Mouse (Mus musculus) gastrocnemius, adult 18-20 months (tissue): ENCODE measurements around the gene Colq. TPM values are rescaled to one million over a fixed set of nuclear protein-coding genes. Genes with fewer than 3 reads are reported as not detected.
A peak's percentile ranks its signal among the peaks of the same experiment; 100 is the strongest.

Experiments used
- DNase-seq: peaks from one replicate; pipeline ENCODE4 v3.0.0; 2021; ENCODE audit warnings: low spot score
- total RNA-seq, 2 experiments: library from RNA; stranded (reverse); gene quantifications; 2 replicates each; pipeline ENCODE4 v1.2.3; 2021

Colq gene
- total RNA-seq, 2 experiments from 2014 or later, result 6.4 to 7.2 TPM

DNA sequence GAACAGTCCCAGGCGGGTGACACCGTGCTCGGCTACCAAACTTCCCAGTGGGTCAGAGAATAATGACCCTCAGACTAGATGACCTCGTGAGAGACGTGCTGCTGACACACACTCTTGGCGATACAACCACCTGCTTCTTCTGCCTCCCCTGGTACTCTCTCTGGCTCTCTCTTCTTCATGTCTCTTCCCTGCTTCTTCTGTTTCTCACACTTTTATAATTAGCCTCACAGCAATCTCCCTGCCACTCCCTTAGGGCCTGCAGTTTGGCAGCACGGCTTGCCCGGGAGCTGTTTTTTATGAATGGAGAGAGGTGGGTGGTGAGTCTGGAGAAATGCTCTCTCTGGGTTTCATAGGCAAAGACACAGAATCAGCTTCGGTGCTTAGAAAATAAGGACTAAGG, 15.3 kb downstream of the Colq start:
- peak; percentile 56 for DNase-seq

DNA sequence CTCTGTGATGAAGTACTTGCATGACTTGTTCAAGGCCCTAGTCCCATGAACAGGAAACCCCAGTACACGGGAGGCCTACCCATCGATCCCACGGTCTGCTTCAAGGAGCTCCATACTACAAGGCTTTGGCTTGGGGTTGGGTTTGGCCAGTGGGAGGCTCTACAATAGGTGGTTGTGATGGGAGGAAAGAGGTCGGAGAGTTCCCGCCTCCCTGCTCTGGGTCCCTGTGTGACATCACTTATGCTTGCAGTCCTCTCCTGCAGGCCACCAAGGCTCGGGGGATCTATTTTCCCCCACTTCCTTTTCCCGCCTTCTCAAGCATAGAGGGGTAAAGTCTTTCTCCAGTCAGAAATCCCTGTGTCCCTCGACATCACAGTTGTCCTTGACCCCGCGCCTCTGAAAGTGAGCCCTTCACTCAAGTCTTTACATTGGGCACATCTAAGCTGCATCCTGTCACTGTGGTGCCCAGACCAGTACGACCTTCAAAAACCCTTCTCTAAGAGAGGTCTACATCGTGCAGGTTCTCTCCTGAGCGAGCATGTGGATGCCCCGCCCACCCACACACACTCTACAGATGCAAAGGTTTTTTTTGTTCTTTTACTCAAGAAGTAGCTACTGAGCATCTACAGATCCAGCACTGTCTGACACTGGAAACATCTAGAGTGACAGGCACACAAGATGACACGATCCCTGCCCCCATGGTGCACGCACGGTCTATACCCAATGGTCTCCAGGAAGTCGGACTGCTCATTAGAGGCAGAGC, 16.1 kb downstream of the Colq start:
- DNase-seq, result no peak

DNA sequence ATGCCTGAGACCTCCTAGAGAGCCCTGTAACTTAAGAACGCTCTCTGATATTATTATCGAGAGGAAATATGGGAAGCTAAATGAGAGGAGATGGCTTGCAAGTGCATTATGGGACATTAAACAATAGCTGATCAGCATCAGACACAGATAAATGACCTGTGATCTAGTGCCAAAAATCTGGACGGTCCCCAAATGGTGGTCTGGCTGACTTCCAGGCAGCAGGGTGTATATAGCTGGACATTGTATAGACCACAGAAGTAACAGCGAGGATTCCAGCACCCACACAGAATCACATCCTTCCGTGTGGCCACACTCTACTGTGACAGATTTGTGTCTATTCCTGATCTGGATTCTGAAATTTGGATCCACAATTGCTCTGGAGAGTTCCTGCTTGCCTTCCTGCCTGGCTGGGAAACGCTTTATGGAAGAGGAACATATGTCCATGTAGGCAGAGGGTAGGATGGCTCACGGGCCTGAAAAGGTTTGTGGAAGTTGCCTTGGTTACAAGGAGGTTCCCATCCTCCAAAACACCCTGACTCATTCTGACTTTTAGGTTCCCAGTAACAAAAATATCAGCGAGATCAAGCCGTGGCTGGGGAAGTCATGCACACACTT, 18.5 kb downstream of the Colq start:
- no peak for DNase-seq

DNA sequence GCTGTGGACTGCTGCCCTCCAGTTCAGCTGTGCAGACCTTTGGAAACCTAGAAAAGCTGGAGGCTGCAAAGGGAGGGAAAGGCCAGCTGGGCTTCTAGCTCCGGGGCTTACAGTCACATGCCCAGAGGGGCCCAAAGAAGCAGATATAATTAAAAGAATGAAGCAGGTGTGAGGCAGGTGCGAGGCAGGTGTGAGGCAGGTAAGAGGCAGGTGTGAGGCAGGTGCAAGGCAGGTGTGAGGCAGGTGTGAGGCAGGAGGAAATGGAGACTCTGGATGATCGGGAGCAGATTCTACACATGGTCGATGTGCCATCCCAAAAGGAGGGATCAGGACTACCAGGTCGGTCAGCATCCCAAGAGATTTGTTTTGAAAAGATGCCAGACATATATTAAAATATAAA, 19.7 kb downstream of the Colq start:
- no peak for DNase-seq

DNA sequence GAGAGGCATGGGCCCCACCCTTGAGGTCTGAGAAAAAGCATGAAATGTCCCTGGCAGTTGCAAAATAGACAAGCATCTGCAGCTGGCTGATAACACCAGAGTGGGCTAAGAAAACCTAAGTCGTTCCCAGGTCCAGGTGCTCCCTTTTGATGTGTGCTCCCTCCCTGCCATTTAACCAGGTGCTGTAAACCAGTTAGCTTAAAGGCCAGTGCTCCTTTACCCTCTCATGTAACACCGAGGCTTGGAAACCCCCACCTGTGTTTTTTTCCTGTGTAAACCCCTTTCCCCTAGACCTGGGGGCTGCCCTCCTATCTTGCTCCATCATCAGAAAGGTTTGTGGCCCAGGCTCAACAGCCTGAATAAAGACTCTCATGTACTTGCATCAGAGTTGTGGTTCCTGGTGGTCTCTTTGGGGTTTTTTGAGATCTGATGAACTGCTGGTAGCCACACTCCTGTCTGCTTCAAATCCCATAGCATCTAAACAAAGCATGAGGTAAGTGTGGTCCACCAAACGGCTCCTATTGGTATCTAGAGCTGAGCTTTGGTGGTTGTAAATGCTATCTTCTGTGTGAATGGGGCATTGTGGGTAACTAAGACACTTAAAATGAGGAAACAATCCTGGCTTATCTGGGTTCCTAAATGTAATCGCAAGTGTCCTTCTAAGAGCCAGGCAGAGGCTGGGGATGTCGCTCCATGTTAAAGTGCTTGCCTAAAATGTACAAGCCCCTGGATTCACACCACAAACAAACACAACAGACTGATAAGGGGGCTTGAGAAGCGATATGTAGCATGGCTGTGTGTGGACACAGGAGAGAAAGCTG, 20.8 kb downstream of the Colq start:
- DNase-seq, result no peak

DNA sequence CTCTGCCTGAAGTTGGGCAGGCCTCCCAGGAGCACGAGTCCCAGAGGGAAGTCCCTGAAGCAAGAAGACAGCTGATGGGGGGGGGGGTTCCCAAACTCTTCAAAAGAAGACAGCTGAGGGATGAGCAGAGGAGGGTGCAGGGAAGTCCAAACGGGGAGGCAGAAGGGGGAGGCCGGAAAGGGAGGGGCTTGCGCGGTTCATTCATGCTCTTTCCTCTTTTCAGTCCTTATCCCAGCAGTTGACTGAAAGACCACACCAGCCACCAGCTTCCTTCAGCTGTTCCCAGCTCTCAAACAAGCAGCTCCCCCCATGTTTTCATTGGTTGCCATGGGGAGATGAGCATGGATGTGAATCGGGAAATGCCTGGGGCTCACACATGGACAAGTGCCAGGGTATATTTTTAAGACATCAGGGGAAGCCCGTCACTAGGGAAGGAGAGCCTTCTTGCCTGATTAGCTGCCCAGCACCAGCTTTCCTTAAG, 22.0 kb downstream of the Colq start:
- DNase-seq, result no peak

DNA sequence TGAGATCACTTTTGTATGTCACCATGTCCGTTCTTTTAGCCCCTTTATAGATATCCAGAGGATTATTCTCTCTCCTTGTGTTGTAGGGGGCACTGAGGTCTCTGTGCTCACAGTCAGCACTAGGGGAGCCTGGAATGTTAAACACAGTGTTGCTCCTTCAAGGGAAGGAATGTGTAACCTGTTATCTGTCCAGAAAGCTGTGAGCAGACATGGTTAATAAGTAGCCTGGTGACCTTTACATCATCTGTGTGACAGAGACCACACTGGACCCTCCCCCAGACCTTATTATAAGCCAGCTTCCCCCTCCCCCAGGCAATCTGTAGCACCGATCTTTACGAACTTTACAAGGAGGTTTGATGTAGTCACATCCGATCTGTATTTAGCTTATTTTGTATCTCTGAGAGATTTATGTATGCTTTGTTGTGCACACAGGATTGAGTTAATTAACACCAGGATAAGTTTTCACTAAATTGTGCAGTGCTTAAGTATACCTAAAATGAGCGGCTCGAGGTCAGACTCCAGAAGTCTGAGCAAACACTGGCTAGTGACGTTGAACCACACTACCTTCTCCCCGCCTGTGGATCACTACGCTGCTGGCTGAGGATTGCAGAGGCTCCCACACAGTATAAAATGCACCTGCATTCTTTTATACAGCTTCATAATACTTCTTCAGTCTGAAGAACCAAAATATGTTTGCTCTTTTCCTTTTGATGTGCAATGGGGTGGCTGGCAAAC, 25.5 kb downstream of the Colq start:
- no peak for DNase-seq

DNA sequence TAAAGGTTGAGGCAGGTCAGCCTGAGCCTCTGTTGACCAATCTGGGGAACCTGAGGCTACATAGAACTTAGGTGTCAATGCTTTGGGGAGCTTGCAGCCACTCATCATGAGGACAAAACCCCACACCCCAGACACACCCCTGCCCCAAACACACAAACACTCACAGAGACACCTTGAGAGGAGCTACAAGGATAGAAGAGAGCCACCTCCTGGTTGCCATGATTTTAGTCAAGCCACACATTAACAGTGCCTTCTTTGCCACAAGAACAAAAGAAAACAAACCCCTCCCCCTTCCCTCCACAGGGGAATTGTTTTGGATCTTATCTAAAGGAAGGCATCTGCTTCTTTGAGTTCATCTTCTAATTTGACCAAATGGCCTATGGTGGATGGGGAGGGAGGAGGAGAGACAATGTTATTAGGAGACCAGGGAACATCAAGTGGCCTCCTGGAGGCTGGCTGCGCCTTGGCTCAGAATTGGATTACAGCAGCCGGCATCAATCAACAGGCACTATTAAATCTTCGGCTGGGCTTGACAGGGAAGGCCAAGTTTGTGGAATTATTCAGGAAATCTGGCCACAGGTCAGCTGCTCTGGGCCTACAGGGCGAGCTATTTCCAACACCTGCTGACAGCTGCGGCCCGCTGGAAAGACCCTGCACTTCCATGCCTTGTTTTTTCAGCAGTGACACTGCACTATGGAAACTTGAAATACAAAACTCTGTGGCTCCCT, 26.5 kb downstream of the Colq start:
- no peak for DNase-seq

DNA sequence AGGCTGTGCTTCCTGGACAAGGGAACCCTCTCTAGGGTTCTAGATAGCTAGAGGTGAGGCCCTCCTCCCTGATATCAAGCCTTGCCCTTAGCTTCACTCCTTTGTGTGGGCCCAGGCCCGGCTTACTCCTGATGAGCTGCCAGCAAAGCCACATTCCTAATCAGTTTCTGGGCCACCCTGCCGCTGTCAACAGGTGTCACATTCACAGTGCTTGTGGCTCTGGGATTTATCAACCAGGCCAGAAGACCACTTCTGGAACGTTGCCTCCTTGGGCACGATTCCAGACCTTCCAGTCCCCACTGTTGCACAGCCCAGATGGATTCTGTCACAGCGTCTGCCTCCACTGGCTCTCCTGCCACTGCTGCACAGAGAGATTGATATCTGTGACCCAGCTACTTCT, 30.3 kb downstream of the Colq start:
- DNase-seq, result no peak

DNA sequence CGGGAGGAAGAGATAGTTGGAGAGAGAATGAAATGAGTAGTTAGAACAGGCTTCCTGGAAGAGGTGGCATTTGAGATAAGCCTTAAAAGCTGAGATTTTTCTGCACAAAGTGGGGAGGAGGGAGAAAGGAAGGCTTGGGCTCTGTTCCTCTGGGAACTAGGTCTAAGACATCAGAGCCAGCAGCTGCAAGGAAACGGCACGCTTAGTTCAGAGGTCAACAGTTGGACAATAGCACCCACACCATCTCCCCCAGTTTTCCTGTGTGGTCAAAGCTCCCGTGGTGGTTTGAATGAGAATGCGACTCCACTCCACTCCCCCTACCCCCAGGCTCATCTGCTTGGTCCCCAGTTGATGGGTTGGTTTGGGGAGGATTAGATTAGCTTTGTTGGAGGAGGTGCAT, 31.9 kb downstream of the Colq start:
- DNase-seq, result no peak

DNA sequence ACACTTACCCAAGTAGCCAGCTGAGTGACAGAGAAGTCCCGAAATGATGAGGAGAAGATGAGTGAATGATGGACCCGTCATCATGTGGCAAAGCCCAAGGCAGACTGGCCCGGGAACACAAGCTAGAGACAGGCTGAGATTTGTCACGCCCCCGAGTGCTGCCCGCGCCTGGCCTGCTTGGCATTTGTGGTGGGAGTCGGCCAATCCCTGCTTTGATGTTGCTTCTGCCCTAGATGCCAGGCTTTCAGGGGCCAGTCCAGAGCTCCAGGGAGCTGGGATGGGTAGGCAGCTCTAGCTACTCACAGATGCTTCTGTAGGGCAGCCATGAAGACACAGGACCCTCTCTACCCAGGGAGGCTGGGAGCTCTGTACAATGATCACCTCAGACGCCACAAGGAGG, 33.4 kb downstream of the Colq start:
- no peak for DNase-seq

DNA sequence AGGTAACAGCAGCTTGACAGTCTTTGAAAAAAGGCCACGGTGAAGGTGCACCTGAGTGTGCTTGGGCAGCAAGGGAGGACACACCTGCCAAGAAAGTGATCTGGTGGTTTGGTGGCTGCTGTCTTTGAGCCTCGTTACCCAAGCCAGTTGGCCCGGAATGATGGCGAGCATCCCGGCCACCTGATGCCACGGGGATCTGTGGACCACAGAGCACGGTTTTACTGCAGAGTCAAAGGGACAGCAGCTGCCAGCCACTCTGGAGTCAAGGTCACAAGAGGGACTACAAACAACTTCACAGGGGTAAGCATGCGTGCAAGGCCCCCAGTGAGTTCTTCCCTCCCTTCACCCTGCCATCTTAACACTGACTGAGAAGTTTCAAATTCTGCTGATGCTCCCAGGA, 33.9 kb downstream of the Colq start:
- peak; percentile 78 for DNase-seq

DNA sequence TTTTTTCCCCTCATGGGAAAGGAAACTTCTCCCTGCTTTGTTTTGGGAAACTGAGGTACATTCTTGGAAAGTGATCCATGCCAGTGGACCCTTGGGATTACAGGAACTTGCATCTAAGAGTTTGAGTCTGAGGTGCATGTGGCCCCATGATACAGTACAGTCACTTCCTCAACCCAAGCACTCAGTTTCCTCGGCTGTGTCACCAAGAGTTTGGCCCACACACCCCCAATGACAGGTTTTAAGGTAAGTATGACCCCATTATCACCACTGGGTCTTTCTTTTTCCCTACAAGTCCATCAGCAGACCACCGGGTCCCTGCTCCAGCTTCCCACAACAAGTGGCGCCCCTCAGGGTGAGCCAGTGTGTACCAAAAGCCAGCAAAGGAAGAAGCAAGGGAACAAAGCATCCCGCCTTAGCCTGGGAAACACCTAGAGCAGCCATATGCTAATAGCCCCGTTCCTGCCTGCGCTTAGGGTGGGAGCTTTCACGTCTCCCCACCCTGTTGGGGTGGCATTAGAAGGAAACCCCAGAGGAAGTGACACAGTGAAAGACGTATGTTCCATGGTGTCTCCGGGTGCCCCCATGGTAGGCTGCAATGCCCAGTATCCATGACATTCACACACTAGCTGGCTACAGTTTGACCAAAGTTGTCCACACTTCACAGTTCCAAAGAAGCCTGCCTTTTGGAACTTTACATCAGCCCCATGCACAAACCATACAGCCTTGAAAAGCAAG, 34.5 kb downstream of the Colq start:
- no peak for DNase-seq

DNA sequence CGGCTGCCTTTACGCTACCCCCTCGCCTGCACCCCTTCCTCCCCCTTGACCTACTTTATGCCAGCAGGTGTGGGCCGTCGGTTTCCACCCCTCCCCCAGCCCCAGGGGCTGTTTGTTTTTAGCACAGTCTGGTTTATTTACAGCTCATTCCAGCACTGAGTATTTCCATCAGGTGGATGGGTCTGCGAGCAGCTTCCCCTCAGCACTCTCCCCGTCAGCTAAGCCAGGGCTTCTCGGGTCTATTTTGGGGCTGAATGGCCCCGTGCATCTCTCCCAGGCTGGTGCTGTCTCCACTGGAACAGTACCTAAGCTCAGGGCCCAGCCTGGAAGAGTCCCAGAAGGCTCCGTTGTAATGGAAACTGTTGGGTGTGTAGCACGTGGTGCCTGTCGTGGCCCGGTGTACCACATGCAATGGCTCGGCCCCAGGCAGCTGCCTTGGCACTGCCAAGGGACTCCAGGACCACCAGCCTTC, 35.1 kb downstream of the Colq start:
- peak; percentile 82 for DNase-seq

DNA sequence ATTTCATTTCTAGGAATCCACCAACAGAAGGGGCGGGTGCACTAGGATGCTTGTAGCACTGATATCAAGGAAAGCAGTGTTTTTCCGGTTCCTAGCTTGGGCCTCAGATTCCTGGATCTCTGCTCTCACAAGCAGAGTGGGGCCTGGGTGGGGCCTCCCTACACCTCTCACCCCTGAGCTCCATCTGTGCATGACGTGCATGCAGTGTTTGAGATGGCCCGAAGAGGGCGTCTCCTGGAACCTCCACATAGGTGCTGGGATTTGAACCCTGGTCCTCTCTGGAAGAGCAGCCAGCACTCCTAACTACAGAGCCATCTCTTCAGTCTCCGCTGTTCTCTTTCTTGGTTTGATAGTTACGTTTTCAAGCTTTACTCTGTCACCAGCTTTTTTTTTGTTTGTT, 36.1 kb downstream of the Colq start:
- DNase-seq, result no peak

DNA sequence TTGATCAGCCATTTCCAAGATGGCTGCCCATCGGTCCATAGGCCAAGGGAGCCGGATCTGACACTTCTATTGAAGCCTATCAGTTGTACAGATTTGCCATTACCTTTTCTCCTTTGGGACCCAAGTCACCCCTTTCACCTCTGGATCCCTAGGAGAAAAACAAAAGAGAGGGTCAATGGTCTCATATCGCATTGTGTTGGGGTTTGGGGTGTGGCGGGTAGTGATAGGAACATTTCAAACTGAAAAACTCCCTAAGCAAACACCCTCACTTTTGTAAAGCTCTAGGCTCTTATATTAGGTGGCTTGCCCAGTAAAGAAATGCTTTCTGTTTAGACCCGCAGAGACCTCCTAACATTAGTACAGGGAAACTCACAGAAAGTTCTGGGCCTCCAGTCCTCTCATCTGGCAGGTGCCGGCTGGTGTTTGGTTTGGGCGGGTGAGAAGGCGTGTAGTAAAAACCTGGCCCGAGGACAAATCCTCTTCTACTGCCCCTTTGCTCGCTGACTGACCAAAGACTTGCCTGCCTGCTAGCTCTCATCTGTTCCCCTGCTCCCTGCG, 47.2 kb downstream of the Colq start:
- no peak for DNase-seq

DNA sequence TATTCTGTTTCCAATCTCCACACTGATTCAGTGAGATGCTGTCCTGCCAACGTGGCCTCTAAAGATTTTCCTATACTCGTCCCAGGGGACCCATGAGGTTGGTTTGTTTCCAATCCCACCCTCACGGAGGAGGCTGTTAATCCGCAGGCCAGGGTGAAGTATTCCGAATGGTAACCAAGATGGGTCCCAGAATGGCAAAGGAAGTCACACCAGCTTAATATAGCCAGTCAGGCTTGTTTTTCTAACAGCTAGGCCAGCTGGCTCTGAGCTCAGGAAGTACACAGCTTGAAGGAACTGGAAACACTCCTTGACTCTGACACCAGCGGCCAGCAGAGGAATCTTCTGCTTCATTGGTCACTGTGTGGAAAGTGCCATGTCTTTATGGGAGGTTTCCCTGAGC, 53.8 kb downstream of the Colq start:
- peak; percentile 78 for DNase-seq

DNA sequence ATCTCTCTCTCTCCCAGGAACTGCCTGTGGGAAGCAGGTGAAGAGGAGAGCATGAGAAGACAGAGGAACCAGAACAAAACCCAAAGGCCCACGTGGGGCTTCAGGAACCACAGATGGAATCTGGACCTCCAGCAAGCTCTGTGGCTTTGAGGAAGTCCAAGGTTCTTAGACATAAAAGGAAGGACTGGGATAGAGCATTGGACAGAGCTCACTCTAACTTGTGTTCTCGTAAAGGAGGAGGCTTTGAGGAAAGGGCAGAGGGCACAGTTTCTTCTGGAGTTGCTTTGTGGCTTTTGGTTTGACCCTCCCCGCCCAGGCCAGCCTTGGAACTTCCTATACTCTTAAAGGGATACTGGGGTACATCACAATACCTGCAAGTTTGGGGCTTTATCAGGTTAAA, 58.5 kb downstream of the Colq start:
- no peak for DNase-seq

DNA sequence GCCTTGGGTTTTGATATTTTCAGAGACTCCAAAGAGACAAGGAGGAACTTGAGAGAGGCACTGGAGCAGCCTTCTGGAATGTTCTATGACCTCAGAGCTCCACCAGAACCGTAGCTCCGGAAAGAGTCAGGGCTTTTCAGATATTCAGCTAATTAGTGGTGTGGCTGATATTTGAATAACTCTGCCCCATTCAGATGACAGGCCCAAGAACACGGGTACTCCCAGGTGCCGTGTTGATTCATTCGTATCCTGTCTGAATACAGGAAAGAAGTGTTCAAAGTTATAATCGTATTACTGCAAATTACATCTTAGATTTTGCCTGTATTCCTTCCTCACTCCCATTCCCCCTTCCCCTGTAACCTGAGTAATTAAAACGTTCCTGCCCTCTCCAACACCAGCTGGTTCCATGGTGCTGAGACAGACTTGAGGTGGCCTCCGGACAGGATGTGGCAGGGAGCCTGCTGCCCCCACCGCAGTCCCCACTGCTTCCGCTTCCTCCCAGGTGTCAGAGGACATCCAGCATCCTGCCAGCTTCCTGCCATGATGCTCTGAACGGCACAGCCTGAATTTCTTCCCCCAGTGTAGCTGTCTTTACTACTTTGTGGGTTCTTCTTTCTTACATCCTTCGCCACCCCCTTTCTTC, 59.5 kb downstream of the Colq start:
- DNase-seq, result no peak
